Mouse (Mus musculus): Measurements from ENCODE around the gene Tspo. TPM values are rescaled to one million over a fixed set of nuclear protein-coding genes. Genes with fewer than 3 reads are reported as not detected.

The Tspo gene
- polyA plus RNA-seq, 1 experiment from 2014 or later: 320 TPM

Small RNA genes within 50 kb of the gene (microRNA-seq; reads per million reads assigned to microRNA genes)
- not detected for gene Gm24575 (ENCODE audit: borderline number of aligned reads)

Other genes with a start within 250 kb of the Tspo start
- gene Arfgap3, start 213.3 kb upstream of the Tspo start, polyA plus RNA-seq (2015; fragmentation: Nextera tagmentation; extraction: Ambion mirVana): 16.4 and 18.3 TPM in 2 replicates
- 24.7 and 24.8 TPM in 2 replicates for gene Pacsin2, start 99.0 kb upstream of the Tspo start, polyA plus RNA-seq (2015; fragmentation: Nextera tagmentation; extraction: Ambion mirVana)
- 8.9 and 11.8 TPM in 2 replicates for gene Ttll1, start 52.7 kb upstream of the Tspo start, polyA plus RNA-seq (2015; fragmentation: Nextera tagmentation; extraction: Ambion mirVana)
- gene Bik, start 36.7 kb upstream of the Tspo start, polyA plus RNA-seq (2015; fragmentation: Nextera tagmentation; extraction: Ambion mirVana): 3.9 and 4.3 TPM in 2 replicates
- gene Mcat, start 195 bp downstream of the Tspo start, polyA plus RNA-seq (2015; fragmentation: Nextera tagmentation; extraction: Ambion mirVana): 30.9 and 34.4 TPM in 2 replicates
- 39.1 and 39.2 TPM in 2 replicates for gene Ttll12, start 31.6 kb downstream of the Tspo start, polyA plus RNA-seq (2015; fragmentation: Nextera tagmentation; extraction: Ambion mirVana)
- gene Scube1, start 161.4 kb downstream of the Tspo start, polyA plus RNA-seq (2015; fragmentation: Nextera tagmentation; extraction: Ambion mirVana): 0.13 and 0.35 TPM in 2 replicates
- gene Mpped1, start 215.9 kb downstream of the Tspo start, polyA plus RNA-seq (2015; fragmentation: Nextera tagmentation; extraction: Ambion mirVana): 0.32 and 0.48 TPM in 2 replicates

Measured in thymus, postnatal 0 days (tissue).